Mouse (Mus musculus) neural tube, embryonic 13.5 days (tissue): Measurements from ENCODE around the gene Clybl. TPM values are rescaled to one million over a fixed set of nuclear protein-coding genes. Genes with fewer than 3 reads are reported as not detected.
A peak's percentile ranks its signal among the peaks of the same experiment; 100 is the strongest.

Source experiments
- ATAC-seq: fragments of 200-750 bp; cut with Nextera tagmentation; 2 replicates; pipeline ENCODE4 v1.8.0; 2017; ENCODE audit warnings: low read depth, mild to moderate bottlenecking, moderate TSS enrichment, moderate library complexity
- H3K27ac ChIP-seq: fragments of 300-500 bp; sonication (generic); replicated peaks from 2 replicates; pipeline ENCODE4 v1.5.1; 2015; ENCODE audit warnings: moderate library complexity, mild to moderate bottlenecking, inconsistent platforms
- H3K27me3 ChIP-seq: fragments of 300-500 bp; sonication (generic); 2 replicates; pipeline ENCODE4 v1.6.1; 2015; ENCODE audit warnings: mild to moderate bottlenecking, inconsistent platforms
- H3K36me3 ChIP-seq: fragments of 300-500 bp; sonication (generic); 2 replicates; pipeline ENCODE4 v1.6.1; 2015; ENCODE audit warnings: mild to moderate bottlenecking, inconsistent platforms
- H3K4me1 ChIP-seq: fragments of 300-500 bp; sonication (generic); replicated peaks from 2 replicates; pipeline ENCODE4 v1.6.1; 2015; ENCODE audit warnings: inconsistent platforms
- H3K4me2 ChIP-seq: fragments of 300-500 bp; sonication (generic); 2 replicates; pipeline ENCODE4 v1.6.1; 2015; ENCODE audit warnings: inconsistent platforms, mild to moderate bottlenecking, moderate library complexity
- H3K4me3 ChIP-seq: fragments of 300-500 bp; sonication (generic); 2 replicates; pipeline ENCODE4 v1.5.1; 2015; ENCODE audit warnings: mild to moderate bottlenecking, inconsistent platforms
- H3K9ac ChIP-seq: fragments of 300-500 bp; sonication (generic); 2 replicates; pipeline ENCODE4 v1.6.1; 2015; ENCODE audit warnings: moderate library complexity, mild to moderate bottlenecking, inconsistent platforms
- H3K9me3 ChIP-seq: fragments of 300-500 bp; sonication (generic); 2 replicates; pipeline ENCODE4 v1.6.1; 2016; ENCODE audit warnings: inconsistent platforms
- WGBS: fragments of 180-500 bp; shearing (Covaris S2); methylation state at CpG from one replicate; pipeline ENCODE4 v1.1.7; 2015; 5-methylcytosine and 5-hydroxymethylcytosine counted together
- polyA plus RNA-seq: library from polyadenylated mRNA; unstranded; fragments of >200 nt; fragmentation: Nextera tagmentation; extraction: Ambion mirVana; gene quantifications from 2 replicates; pipeline ENCODE4 v1.2.1, GENCODE M21; 2015

Clybl gene
- polyA plus RNA-seq, 1 experiment from 2014 or later: 10.2 TPM

DNA sequence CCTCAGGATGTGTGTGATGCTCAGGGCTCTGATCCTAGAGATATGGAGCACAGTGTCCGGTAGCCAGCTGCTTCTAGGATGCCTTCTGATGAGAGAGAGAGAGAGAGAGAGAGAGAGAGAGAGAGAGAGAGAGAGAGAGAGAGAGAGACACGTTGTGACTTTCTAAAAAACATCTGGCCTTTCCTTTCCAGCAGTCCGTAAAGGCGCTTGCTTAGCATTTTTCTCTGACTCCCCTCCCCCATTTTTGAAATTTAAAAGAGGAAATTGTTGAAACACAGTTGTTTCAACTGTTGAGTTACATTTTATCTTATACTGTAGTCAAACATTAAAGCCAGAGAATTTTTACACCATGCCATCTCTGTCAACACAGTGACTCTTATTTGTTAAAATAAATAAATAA, 114.9 kb downstream of the Clybl start:
- Histone ChIP-seq H3K36me3 (no peaks in the 10 kb centered on the region), H3K27ac (no peak overlapping the region), H3K9ac (no peak overlapping the region), H3K4me3 (no peak overlapping the region), H3K27me3 (no peaks in the 10 kb centered on the region; the same call in 1 of the 2 replicates), H3K4me1 (peaks cover 7% of the 10 kb centered on the region; the same call in 1 of the 2 replicates), H3K4me2 (no peak overlapping the region), H3K9me3 (no peaks in the 10 kb centered on the region)
- 68% methylated on average over 4 of the region's 4 CpGs for WGBS
- no peak for ATAC-seq

DNA sequence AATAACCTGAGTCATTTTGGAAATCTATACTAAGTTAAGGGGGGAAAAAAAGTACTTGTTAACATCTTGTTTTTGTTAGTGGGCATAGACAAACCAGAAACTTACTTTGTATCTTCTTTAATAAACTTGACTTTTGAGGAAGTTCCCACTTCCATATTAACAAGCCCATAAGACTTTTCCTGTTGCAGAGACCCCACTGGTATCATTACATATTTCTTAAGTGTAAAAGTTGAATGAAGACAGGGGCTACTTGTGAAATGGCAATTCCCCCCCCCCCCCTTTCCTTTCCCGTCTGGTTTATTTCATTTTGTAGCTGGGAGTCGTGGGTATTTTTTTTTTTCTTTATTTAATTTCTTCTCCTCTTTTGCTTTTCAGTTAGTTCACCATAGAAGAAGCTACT, 115.4 kb downstream of the Clybl start:
- ATAC-seq: no peak

DNA sequence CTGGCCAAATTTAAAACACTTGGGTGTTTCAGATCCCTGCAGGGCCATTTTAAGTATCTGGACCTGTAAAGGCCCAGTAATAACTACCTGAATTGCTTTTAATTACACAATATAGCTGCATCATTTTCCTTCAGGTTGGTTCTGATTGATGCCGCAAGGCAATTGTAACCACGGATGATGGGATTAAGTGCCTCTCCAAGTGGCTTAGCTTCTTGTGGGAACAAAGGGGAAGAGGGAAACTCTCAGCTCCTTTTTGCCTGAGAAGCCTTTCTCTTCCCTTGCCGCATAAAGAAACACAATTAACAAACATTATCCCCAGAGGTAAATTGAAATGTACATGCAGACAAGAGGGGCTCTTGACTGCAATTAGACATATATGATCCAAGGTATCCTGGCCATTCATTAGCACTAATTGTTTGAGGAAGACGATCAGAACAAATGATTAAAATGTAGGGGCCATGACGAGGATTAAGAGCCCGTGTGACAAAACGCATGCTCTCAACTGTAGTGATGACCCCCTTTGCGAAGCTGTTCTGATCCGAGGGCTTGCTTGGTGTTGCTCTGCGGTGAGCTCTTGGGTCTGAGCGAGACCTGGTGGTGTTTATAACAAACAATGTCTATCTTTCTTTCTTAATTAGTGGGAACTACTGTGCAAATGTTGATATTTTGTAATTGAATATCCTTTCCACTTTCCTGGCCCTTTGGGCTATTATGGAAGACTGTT, 116.0 kb downstream of the Clybl start:
- WGBS: 37% methylated on average over 11 of the region's 11 CpGs
- Histone ChIP-seq H3K4me2 (no peak overlapping the region), H3K36me3 (no peaks in the 10 kb centered on the region)

More for the DNA sequence above, 115.4 kb downstream of the Clybl start:
- H3K4me3 ChIP-seq: no peak overlapping the region
- H3K4me2 ChIP-seq: no peak overlapping the region
- H3K36me3 ChIP-seq: no peaks in the 10 kb centered on the region
- H3K27ac ChIP-seq: no peak overlapping the region
- 35% methylated on average over 2 of the region's 2 CpGs for WGBS
- H3K4me1 ChIP-seq: peaks cover 6% of the 10 kb centered on the region; the same call in 1 of the 2 replicates
- no peaks in the 10 kb centered on the region for H3K9me3 ChIP-seq
- no peaks in the 10 kb centered on the region; the same call in 1 of the 2 replicates for H3K27me3 ChIP-seq
- H3K9ac ChIP-seq: no peak overlapping the region

GRCm38 (mm10) chr14:122300261-122300660, 118.8 kb downstream of the Clybl start:
- no peak overlapping the region for H3K4me2 ChIP-seq
- H3K36me3 ChIP-seq: no peaks in the 10 kb centered on the region
- WGBS: 87% methylated on average over 11 of the region's 11 CpGs
- no peak overlapping the region for H3K4me3 ChIP-seq
- peaks cover 9% of the 10 kb centered on the region for H3K4me1 ChIP-seq
- H3K9me3 ChIP-seq: no peaks in the 10 kb centered on the region
- no peak for ATAC-seq
- no peak overlapping the region for H3K27ac ChIP-seq
- no peaks in the 10 kb centered on the region for H3K27me3 ChIP-seq
- no peak overlapping the region for H3K9ac ChIP-seq

More for the DNA sequence above, 116.0 kb downstream of the Clybl start:
- H3K4me1 ChIP-seq: peaks cover under 1% of the 10 kb centered on the region; the same call in 1 of the 2 replicates
- no peak overlapping the region for H3K27ac ChIP-seq
- no peak overlapping the region for H3K4me3 ChIP-seq
- H3K27me3 ChIP-seq: no peaks in the 10 kb centered on the region; the same call in 1 of the 2 replicates
- no peaks in the 10 kb centered on the region for H3K9me3 ChIP-seq
- ATAC-seq: 0 out of 2 replicates have a peak, but pooled peaks have one; percentile 40
- H3K9ac ChIP-seq: no peak overlapping the region

DNA sequence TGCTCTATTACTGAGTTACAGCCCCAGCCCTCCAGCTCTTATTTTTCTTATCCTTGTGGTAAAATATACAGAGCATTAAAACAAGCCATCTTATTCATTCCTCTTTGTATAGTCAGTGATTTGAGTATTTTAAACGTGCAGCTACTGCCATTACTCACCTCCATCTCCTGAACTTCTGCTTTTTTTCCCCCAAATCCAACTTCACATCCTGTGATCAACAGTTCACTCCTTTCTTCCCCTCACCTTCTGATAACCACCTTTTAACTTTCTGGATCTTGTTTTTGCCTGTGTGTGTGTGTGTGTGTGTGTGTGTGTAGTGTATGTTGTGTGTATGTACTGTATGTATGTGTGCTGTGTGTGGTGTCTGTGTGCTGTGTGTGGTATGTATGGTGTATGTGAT, 122.3 kb downstream of the Clybl start:
- no peak overlapping the region for H3K4me3 ChIP-seq
- no peak overlapping the region for H3K4me2 ChIP-seq
- no peaks in the 10 kb centered on the region for H3K27me3 ChIP-seq
- H3K9me3 ChIP-seq: no peaks in the 10 kb centered on the region
- peaks cover 10% of the 10 kb centered on the region for H3K4me1 ChIP-seq
- 56% methylated on average over 1 of the region's 1 CpGs for WGBS
- H3K27ac ChIP-seq: no peak overlapping the region
- no peak for ATAC-seq
- H3K9ac ChIP-seq: peak overlapping the region; percentile 41; the same call in 1 of the 2 replicates
- no peaks in the 10 kb centered on the region for H3K36me3 ChIP-seq

- Histone ChIP-seq H3K27me3 (no peaks in the 10 kb centered on the region), H3K4me1 (peaks cover 10% of the 10 kb centered on the region), H3K9me3 (no peaks in the 10 kb centered on the region), H3K4me3 (no peak overlapping the region), H3K27ac (no peak overlapping the region), H3K4me2 (no peak overlapping the region), H3K9ac (no peak overlapping the region), H3K36me3 (no peaks in the 10 kb centered on the region)
- ATAC-seq: no peak
- WGBS: 50% methylated on average over 8 of the region's 8 CpGs
These were observed 123.6 kb downstream of the Clybl start for GRCm38 (mm10) chr14:122305132-122305531.

GRCm38 (mm10) chr14:122312415-122312814, 130.9 kb downstream of the Clybl start:
- no peak overlapping the region for H3K9ac ChIP-seq
- H3K27me3 ChIP-seq: no peaks in the 10 kb centered on the region
- WGBS: 92% methylated on average over 6 of the region's 6 CpGs
- H3K9me3 ChIP-seq: 0 out of 2 replicates have a peak, but pooled peaks cover 3% of the 10 kb centered on the region
- no peak overlapping the region for H3K27ac ChIP-seq
- no peak overlapping the region for H3K4me3 ChIP-seq
- ATAC-seq: no peak
- no peak overlapping the region for H3K4me2 ChIP-seq
- no peaks in the 10 kb centered on the region for H3K36me3 ChIP-seq
- H3K4me1 ChIP-seq: no peaks in the 10 kb centered on the region

GRCm38 (mm10) chr14:122313328-122313727, 131.8 kb downstream of the Clybl start:
- 95% methylated on average over 4 of the region's 4 CpGs for WGBS
- ATAC-seq: no peak
- H3K27ac ChIP-seq: no peak overlapping the region

DNA sequence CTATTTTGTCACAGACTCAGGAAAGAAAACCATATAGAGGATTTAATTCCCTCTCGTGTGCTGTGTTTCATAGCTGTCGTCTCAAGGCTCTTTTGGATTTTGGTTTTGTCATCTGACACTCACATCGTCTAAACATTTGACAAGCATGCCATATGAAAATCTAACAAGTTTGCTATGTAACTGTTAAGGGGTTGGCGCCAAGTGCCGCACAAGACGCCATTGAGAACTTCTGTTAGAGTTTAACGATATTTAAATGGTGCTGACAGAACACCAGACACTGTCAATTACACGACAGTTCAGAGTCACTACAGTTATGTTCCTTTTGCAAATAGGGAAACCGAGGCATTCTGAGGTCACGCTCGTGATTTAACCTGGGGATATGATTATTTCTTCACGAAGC, 134.2 kb downstream of the Clybl start:
- no peak overlapping the region for H3K9ac ChIP-seq
- no peaks in the 10 kb centered on the region for H3K36me3 ChIP-seq
- H3K27ac ChIP-seq: no peak overlapping the region
- 0 out of 2 replicates have a peak, but pooled peaks cover 3% of the 10 kb centered on the region for H3K9me3 ChIP-seq
- no peak for ATAC-seq
- no peaks in the 10 kb centered on the region for H3K4me1 ChIP-seq
- no peaks in the 10 kb centered on the region for H3K27me3 ChIP-seq
- WGBS: 94% methylated on average over 12 of the region's 12 CpGs
- no peak overlapping the region for H3K4me2 ChIP-seq
- H3K4me3 ChIP-seq: no peak overlapping the region

More at GRCm38 (mm10) chr14:122313328-122313727, 131.8 kb downstream of the Clybl start:
- no peak overlapping the region for H3K9ac ChIP-seq
- no peaks in the 10 kb centered on the region for H3K4me1 ChIP-seq
- H3K4me3 ChIP-seq: no peak overlapping the region
- H3K27me3 ChIP-seq: no peaks in the 10 kb centered on the region
- H3K36me3 ChIP-seq: no peaks in the 10 kb centered on the region
- H3K4me2 ChIP-seq: no peak overlapping the region
- 0 out of 2 replicates have a peak, but pooled peaks cover 3% of the 10 kb centered on the region for H3K9me3 ChIP-seq

DNA sequence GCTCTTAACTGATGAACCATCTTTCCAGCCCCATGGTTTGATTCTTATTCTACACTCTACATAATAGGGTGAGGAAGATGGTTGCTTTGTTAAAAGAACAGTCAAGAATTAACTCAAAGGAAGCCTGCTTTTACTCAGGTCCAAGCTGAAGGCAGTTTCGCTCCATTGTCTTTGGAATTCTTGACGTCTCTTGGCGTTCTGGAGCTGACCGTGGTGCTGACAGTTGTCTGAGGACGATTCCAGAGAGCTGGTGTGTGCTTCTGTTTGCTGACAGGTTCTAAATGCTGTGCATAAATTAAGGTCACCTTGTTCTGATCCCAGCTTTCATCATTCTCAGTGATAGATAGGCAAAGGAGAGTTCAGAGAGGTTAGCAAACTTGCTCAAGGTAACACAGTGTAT, 140.6 kb downstream of the Clybl start:
- no peak overlapping the region for H3K27ac ChIP-seq
- WGBS: 31% methylated on average over 5 of the region's 5 CpGs
- no peaks in the 10 kb centered on the region for H3K36me3 ChIP-seq
- ATAC-seq: no peak
- H3K4me3 ChIP-seq: no peak overlapping the region
- no peaks in the 10 kb centered on the region for H3K9me3 ChIP-seq
- H3K27me3 ChIP-seq: no peaks in the 10 kb centered on the region
- no peak overlapping the region for H3K4me2 ChIP-seq
- peaks cover 9% of the 10 kb centered on the region; the same call in 1 of the 2 replicates for H3K4me1 ChIP-seq
- H3K9ac ChIP-seq: no peak overlapping the region

DNA sequence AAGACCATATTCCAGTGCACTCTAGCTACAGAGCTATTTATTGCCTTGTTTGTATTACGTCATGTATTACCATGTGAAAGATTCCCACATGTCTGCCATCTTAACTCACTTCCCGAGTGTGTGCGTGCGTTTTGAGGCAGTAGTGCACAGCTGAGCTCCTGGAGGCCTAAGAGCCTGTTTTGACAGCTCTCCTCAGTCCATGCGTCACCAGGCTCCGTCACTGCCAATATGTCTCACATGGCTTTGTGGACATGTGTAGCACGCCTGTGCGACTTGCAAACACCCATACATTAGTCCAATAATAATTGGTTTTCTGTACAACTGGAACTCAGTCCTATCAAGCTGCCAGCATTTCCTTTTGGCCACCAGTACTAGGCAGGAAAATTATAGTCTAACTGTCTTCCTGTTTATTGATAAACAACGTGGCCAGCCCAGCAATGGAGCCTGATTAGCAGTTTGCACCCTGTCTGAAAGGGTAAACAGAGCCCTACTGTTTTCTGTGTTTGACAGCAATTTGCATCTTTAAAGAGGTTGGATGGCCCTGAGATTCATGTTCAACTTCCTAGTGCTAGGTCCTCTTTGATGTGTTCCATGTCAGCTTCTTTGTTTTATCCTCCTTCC, 142.4 kb downstream of the Clybl start:
- no peak for ATAC-seq
- H3K27ac ChIP-seq: no peak overlapping the region
- WGBS: 58% methylated on average over 9 of the region's 9 CpGs
- peaks cover 9% of the 10 kb centered on the region; the same call in 1 of the 2 replicates for H3K4me1 ChIP-seq
- no peaks in the 10 kb centered on the region for H3K27me3 ChIP-seq
- no peaks in the 10 kb centered on the region for H3K9me3 ChIP-seq
- H3K36me3 ChIP-seq: no peaks in the 10 kb centered on the region
- H3K9ac ChIP-seq: no peak overlapping the region
- no peak overlapping the region for H3K4me2 ChIP-seq
- no peak overlapping the region for H3K4me3 ChIP-seq

DNA sequence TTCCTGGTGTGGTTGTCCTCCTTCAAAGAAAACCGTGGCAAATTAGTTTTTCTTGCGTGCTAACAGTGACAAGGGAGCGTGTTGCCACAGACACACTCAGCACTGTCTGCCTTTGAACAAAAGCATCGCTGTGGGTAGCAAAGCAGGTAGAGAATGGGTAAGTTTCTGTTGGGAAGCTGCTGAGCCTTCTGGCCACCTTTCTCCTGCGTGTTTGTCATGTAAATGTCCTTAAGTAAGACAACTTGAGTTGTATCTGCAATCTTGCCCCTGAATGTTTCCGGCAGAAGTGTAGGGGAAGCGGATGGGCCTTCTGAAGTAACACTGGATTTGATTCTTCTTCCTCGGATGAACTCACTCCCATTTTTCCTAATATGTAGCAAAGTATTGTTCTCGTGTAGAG, 148.6 kb downstream of the Clybl start:
- H3K27ac ChIP-seq: no peak overlapping the region
- no peaks in the 10 kb centered on the region for H3K9me3 ChIP-seq
- H3K4me1 ChIP-seq: no peaks in the 10 kb centered on the region
- no peaks in the 10 kb centered on the region for H3K36me3 ChIP-seq
- no peak overlapping the region for H3K4me3 ChIP-seq
- H3K27me3 ChIP-seq: no peaks in the 10 kb centered on the region
- no peak overlapping the region for H3K4me2 ChIP-seq
- WGBS: 67% methylated on average over 9 of the region's 9 CpGs
- H3K9ac ChIP-seq: no peak overlapping the region
- ATAC-seq: no peak
